Mouse (Mus musculus): ENCODE results near the gene Urm1.

Gene Urm1

GRCm38 (mm10) chr2:29831106-29831505, 11.2 kb downstream of the Urm1 start:
- DNase-seq, result no peak

- DNase-seq, result no peak
These were observed 13.9 kb downstream of the Urm1 start for GRCm38 (mm10) chr2:29833796-29834195.

DNA sequence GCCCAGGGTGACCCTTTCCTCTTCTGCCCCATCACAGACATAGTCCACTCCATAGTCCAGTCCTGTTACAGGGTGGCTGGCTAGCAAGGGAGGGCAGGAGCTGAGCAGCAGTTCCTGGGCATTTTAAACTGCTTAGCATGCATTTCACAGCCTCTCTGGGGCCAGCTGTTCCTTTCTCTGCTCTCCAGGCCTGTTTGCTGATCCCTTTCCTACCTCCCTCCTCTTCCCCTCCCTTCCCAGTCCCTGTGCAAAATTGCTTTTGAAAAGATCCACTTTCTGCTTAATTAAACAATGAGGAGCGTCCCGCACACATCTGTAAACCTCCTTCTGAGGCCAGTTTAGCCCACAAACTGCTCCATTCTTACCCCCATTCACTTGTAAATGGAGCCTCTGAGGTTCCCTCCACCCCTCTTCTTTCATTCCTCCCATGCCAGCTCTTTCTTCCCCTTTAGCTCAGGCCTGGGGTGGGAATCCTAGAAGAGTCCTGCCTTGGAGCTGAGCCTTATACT, 15.6 kb downstream of the Urm1 start:
- DNase-seq, result no peak

DNA sequence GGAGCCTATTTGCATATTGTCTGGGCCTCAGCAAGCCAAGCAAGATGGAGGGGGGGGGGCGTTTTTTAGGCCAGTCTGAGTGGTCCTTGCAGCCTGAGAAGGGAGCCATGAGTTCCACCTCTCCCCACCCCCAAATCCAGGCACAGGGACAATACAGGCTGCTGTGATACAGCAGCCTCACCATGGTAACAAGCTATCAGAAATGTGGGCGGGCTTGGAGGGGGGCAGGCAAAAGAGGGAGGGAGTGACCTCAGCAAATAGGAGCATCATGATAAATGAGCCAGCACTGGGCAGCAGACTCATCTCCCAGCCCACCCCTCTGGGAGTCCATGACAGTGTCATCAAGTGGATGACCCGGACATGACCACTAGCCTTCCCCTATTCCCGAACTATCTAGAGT, 19.6 kb downstream of the Urm1 start:
- DNase-seq, result no peak

- DNase-seq, result no peak
These were observed 23.6 kb downstream of the Urm1 start for GRCm38 (mm10) chr2:29843231-29844105.

DNA sequence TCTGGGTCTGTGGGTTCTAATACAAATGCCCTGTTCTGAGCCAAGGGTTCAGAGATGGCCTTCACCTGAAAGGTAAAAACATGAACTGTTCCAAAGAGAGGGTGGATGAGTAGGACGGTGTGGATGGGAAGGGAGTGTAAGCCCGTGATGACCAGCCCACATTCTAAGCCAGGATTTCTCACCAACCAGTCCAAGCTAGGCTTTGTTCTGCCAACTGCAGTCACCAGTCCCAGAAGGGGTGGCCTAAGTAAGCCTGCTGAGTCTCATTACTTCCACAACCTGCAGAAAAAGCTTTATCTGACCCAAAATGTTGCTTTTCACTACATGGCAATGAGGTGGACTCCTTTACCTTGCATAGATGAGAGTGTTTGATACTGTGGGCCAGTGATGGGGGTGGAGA, 24.2 kb downstream of the Urm1 start:
- DNase-seq, result no peak

DNA sequence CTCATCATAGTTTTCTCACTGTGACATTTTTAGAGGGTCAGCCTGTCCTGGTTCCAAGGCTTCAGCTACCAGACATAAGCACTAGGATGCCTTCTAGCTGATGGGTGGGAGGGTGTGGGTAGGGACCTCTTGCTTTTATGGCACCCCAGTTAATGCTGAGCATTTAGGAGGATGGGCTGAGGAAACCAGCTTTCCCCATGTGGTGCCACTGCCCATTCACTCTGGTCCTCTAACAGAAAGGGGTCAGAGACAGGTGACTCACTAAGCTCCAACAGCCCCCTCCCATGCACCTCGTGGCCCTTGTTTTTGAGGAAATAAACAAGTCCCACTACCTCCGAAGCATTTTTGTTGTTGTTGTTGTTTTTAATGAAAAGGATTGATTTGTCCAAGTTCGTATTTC, 24.8 kb downstream of the Urm1 start:
- no peak for DNase-seq

- peak in 1 of 2 experiments; percentile 20 for DNase-seq
These were observed 25.8 kb downstream of the Urm1 start for GRCm38 (mm10) chr2:29845636-29846035.

GRCm38 (mm10) chr2:29846061-29846853, 26.4 kb downstream of the Urm1 start:
- DNase-seq, result peak in 1 of 2 experiments; percentile 23

DNA sequence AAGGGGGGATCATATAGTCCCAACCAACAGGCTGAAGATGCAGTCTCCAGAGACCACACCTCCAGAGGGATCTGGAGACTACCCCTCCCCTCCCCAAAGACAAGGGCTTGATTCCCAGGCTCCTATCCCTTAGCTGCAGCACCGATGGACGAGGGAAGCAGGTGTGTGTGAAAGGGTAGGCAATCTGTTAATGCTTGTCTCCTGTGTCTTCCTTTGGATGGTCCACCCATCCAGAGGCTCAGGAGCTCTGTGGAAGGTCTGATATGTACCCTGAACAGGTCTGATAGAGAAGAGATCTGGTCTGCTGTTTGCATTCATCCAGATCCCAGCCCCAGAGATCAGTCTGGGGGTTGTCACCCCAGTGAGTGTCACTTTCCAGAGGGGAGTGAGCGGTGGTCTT, 27.0 kb downstream of the Urm1 start:
- no peak for DNase-seq

DNA sequence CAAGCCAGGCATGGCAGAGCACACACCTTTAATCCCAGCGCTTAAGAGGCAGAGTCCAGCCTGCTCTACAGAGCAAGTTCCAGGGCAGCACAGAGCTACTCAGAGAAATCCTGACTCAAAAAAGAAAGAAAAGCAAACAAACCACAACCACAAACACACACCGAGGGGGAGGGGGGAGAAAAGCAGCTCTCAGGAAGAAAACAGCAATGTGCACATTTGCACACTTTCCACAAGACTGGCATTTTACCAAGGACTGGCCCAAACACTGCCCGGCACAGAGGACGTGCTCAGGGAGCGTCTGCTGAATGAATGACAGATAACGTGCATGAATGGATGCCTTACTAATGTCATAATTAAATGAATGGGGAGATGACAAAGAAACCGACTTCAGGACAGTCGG, 29.2 kb downstream of the Urm1 start:
- no peak for DNase-seq

DNA sequence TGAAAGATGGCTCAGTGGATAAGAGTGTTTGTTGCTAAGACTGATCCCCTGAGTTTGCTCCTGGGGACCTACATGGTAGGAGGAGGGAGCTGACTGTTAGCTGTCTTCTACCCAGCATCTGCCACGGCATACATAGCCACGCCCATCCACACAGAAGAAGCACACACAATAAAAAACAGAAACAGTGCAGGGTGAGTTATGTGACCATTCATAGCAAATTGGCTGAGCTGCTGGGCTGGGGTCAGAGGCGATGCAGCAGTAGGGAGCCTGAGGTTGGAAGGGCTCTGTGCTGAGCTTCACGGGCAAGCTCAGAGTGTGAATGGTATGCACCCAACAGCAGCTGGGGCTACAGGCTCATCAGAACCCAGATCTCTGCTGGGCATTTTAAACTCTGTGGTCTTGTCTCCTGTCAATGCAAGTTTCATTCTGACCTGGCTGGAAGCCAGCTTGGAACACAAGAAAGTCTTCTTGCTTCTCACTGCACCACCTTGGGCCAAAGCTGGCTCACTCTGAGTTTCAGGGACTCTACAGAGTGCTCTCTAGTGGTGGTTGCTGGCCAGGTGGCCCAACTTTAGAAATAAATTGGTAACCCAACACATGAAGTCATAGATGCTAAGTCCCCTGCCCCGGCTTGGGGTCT, 30.1 kb downstream of the Urm1 start:
- DNase-seq, result no peak

DNA sequence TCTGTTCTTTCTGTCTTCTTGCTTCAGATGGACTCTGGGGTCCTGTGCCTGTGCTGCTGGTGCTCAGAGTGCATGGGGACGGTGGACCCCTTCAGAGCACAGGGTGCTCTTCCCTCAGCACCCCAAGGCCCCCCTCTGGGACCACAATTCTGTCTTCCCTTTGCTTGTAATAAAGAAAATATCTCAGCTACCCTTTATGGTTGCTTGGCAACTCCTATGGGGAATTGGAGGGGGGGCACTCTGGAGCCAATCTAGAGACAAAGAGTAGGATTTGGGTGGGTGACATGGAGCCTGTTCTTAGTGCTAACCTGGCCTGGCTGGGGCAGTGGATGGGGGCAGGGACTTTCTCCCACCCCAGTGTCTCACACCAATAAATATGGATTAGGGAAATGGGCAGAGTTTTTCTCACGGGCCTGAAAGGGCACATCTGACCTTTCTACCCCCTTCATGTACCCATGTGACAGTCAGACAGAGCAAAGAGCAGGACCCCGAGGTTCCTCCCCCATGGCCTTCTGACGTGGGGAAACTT, 33.1 kb downstream of the Urm1 start:
- DNase-seq, result no peak

- DNase-seq, result no peak
These were observed 33.9 kb downstream of the Urm1 start for GRCm38 (mm10) chr2:29853736-29854135.

DNA sequence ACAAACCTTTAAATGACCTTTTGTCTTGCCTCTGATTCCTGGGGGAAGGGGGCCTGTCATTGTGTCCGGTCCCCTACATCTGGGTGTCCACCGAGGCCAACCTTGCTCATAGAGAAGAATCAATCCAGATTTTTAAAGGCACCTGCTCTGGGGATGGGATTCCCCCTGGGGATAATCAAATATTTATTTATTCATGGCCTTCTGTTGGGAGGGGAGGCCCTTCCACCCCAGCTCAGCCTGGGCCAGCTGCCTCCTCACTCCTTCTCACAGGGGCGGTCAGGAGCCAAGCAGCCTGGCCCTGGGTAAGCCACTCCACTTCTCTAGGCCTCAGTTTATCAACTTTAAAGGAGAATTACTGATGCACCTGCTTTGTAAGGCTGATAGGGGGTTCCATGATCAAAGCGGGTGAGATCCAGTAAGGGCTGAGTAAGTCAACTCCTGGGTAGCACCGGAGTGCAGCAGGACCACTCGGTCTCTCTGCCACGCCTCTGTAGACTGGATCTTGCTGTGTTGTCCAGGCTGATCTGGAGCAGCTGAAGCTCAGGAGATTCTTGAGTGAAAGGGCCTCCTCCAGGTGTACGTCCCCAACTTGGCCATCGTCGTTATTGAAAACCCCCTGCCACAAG, 35.8 kb downstream of the Urm1 start:
- no peak for DNase-seq

- DNase-seq, result peak in 1 of 2 experiments; percentile 20
These were observed 36.8 kb downstream of the Urm1 start for GRCm38 (mm10) chr2:29856451-29857260.

DNA sequence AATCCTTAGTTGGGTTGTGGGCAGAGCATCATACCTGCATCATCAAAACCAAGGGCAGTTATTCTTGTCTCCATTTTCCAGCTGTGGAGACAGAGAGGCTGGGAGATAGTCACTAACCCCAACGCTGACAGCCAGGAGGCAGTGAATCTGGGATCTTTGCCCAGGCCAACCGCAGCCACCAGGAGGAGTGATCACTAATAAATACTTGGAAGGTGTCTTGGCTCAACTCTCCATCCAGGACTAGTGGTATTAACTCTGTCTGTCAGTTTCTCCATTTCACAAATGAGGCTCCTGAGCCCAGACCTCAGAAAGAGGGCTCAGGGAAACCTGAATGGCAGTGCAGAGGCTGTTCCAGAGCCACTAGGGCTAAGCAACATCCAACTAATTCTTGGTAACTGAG, 37.5 kb downstream of the Urm1 start:
- no peak for DNase-seq

GRCm38 (mm10) chr2:29857967-29858366, 38.1 kb downstream of the Urm1 start:
- DNase-seq, result no peak

DNA sequence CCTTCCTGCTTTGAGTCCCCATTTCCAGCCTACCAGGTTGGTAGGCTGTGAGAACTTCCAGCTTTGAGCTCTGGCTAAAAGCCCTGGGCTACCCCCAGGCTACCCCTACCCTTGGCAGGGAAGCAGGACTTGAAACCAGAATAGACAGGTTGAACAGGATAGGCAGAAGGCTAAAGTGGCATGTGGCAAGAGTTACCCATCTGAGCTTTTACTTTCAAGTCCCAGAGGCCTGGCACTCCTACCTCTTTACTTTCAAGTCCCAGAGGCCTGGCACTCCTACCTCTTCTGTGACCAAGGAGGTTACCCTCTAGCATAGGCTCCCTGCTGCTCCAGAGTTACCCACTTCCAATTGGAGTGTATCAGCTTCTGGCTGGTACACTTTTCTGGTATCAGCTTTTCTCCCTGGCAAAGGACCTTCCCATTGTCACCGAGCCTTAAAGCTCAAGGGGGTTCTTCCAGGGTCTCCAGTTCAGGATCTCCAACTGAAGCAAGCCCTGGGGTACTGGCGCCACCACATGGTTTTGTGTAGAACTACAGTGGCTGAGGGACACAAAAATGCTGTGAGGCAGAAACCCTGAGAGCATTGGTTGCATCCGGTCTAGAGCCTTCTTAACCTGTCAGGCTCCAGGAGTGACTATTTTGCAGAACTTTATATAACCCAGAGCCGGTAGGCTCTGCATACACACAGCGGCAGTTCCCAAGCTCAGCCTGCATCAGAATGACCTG, 39.0 kb downstream of the Urm1 start:
- no peak for DNase-seq

DNA sequence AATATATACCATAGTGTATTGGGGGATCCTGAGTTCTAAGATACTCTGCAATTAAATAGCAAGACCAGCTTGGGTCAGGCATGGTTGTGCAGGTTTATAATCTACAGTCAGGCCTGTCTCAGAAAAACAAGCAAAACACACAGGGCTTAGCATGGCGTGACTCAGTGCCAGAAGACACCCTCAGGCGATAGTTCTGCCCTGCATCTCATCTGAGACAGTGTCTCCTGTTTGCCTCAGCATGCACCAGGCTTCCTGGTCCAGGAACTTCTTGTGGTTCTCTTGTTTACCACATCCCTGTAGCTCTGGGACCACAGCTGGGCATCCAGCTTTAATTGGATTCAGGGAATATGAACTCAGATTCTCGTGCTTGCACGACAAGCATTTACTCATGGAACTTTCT, 45.2 kb downstream of the Urm1 start:
- DNase-seq, result no peak

Data from cerebellum, postnatal 36 days (tissue).